Mouse (Mus musculus) cerebellum, adult 11 months (tissue): Measurements from ENCODE around the gene Fanca.
"Not testable (repeated sequence)": the region's sequence is repeated elsewhere in the genome, so short reads cannot be mapped to it uniquely, and the experiment has no call there.

Source experiments
- DNase-seq: peaks from one replicate; pipeline ENCODE4 v3.0.0; 2022

Fanca gene

GRCm38 (mm10) chr8:123267926-123268656 is 50.3 kb downstream of the Fanca start:
- no peak for DNase-seq

- DNase-seq, result not testable (repeated sequence)
Measured at GRCm38 (mm10) chr8:123257593-123257992, 60.8 kb downstream of the Fanca start.

- no peak for DNase-seq
Measured at GRCm38 (mm10) chr8:123257114-123257513, 61.3 kb downstream of the Fanca start.

- DNase-seq, result no peak
Measured at GRCm38 (mm10) chr8:123255170-123255569, 63.2 kb downstream of the Fanca start.

- DNase-seq, result peak; percentile 74
Measured at GRCm38 (mm10) chr8:123254099-123254885, 64.1 kb downstream of the Fanca start, which contains the start of the genes Zfp276 and Vps9d1. TSS of gene Zfp276 (plus strand) at chr8:123254195. TSS of gene Vps9d1 (minus strand) at chr8:123254348.

GRCm38 (mm10) chr8:123253451-123254098 is 64.8 kb downstream of the Fanca start:
- no peak for DNase-seq

GRCm38 (mm10) chr8:123252925-123253324 is 65.5 kb downstream of the Fanca start:
- no peak for DNase-seq

GRCm38 (mm10) chr8:123250940-123251339 is 67.4 kb downstream of the Fanca start:
- no peak for DNase-seq

GRCm38 (mm10) chr8:123248596-123248995 is 69.8 kb downstream of the Fanca start:
- DNase-seq, result no peak

- DNase-seq, result no peak
Measured at GRCm38 (mm10) chr8:123247748-123248147, 70.6 kb downstream of the Fanca start.

- no peak for DNase-seq
Measured at GRCm38 (mm10) chr8:123245543-123245942, 72.8 kb downstream of the Fanca start.

- no peak for DNase-seq
Measured at GRCm38 (mm10) chr8:123244382-123244781, 74.0 kb downstream of the Fanca start.

- no peak for DNase-seq
Measured at GRCm38 (mm10) chr8:123243053-123243452, 75.3 kb downstream of the Fanca start.

GRCm38 (mm10) chr8:123242107-123242923 is 76.1 kb downstream of the Fanca start:
- no peak for DNase-seq

- no peak for DNase-seq
Measured at GRCm38 (mm10) chr8:123239398-123239797, 79.0 kb downstream of the Fanca start.

- peak; percentile 80 for DNase-seq
Measured at GRCm38 (mm10) chr8:123235520-123236497, 82.6 kb downstream of the Fanca start, which contains the start of gene Spata2l. TSS of gene Spata2l (minus strand) at chr8:123236233.

GRCm38 (mm10) chr8:123234918-123235519 is 83.4 kb downstream of the Fanca start:
- peak; percentile 48 for DNase-seq

GRCm38 (mm10) chr8:123233760-123234159 is 84.6 kb downstream of the Fanca start:
- no peak for DNase-seq

GRCm38 (mm10) chr8:123233300-123233699 is 85.1 kb downstream of the Fanca start:
- no peak for DNase-seq

GRCm38 (mm10) chr8:123232553-123232952 is 85.8 kb downstream of the Fanca start:
- DNase-seq, result no peak

- DNase-seq, result no peak
Measured at GRCm38 (mm10) chr8:123231742-123232141, 86.6 kb downstream of the Fanca start.
